Mouse (Mus musculus) lung, embryonic 14.5 days (tissue): ENCODE data around the gene Pskh1. TPM values are rescaled to one million over a fixed set of nuclear protein-coding genes. Genes with fewer than 3 reads are reported as not detected.

Experiments used
- ATAC-seq: fragments of 200-750 bp; cut with Nextera tagmentation; 2 replicates; pipeline ENCODE4 v1.8.0; 2017; ENCODE audit warnings: mild to moderate bottlenecking, moderate TSS enrichment, moderate library complexity; ENCODE audit not compliant: insufficient read depth
- DNase-seq: peaks from one replicate; pipeline ENCODE4 v3.0.0-alpha.2; 2015
- H3K27ac ChIP-seq: fragments of 300-500 bp; sonication (generic); 2 replicates; pipeline ENCODE4 v1.5.1; 2014; ENCODE audit warnings: low read depth, mild to moderate bottlenecking, moderate library complexity
- H3K27me3 ChIP-seq: fragments of 300-500 bp; sonication (generic); 2 replicates; pipeline ENCODE4 v1.6.1; 2014; ENCODE audit warnings: low read length, control low read depth; ENCODE audit not compliant: insufficient read depth
- H3K36me3 ChIP-seq: fragments of 300-500 bp; sonication (generic); 2 replicates; pipeline ENCODE4 v1.6.1; 2014; ENCODE audit warnings: control low read depth; ENCODE audit not compliant: insufficient read depth
- H3K4me1 ChIP-seq: fragments of 300-500 bp; sonication (generic); 2 replicates; pipeline ENCODE4 v1.6.1; 2014; ENCODE audit warnings: antibody characterized with exemption, control low read depth; ENCODE audit not compliant: insufficient read depth
- H3K4me2 ChIP-seq: fragments of 300-500 bp; sonication (generic); 2 replicates; pipeline ENCODE4 v1.6.1; 2014; ENCODE audit warnings: mild to moderate bottlenecking
- H3K4me3 ChIP-seq: fragments of 300-500 bp; sonication (generic); 2 replicates; pipeline ENCODE4 v1.5.1; 2014; ENCODE audit warnings: low read depth, low read length
- H3K9ac ChIP-seq: fragments of 300-500 bp; sonication (generic); 2 replicates; pipeline ENCODE4 v1.6.1; 2014
- H3K9me3 ChIP-seq: fragments of 300-500 bp; sonication (generic); 2 replicates; pipeline ENCODE4 v1.6.1; 2016; ENCODE audit warnings: low read depth, low read length, control low read depth
- CTCF ChIP-seq: IDR thresholded peaks from 2 replicates; pipeline ENCODE4 v1.5.1; 2016; ENCODE audit warnings: antibody characterized with exemption, low read depth
- WGBS: fragments of 180-500 bp; shearing (Covaris S2); extraction: QIAGEN DNeasy Blood & Tissue Kit; methylation state at CpG from one replicate; pipeline ENCODE4 v1.1.7; 2014; 5-methylcytosine and 5-hydroxymethylcytosine counted together
- polyA plus RNA-seq: library from polyadenylated mRNA; unstranded; fragments of >200 nt; fragmentation: Nextera tagmentation; extraction: Ambion mirVana; gene quantifications from 2 replicates; pipeline ENCODE4 v1.2.1, GENCODE M21; 2014

Pskh1 gene
- 32.0 and 33.7 TPM in 2 replicates for polyA plus RNA-seq

- TF ChIP-seq CTCF, result no peak
- 0 out of 2 replicates have a peak, but pooled peaks cover 2% of the 10 kb centered on the region for H3K36me3 ChIP-seq
- peak within 1 kb of the TSS; percentile 99 for H3K9ac ChIP-seq
- under 1% methylated on average over 68 of the region's 68 CpGs for WGBS
- DNase-seq (peak; percentile 97), ATAC-seq (peak; percentile 96)
- H3K27me3 ChIP-seq, result no peaks in the 10 kb centered on the region
- peak within 1 kb of the TSS; percentile 90 for H3K27ac ChIP-seq
- no peaks in the 10 kb centered on the region for H3K4me1 ChIP-seq
- H3K4me3 ChIP-seq, result peak within 1 kb of the TSS; percentile 97
- H3K4me2 ChIP-seq, result peak within 1 kb of the TSS; percentile 92
- H3K9me3 ChIP-seq, result no peaks in the 10 kb centered on the region
Observed at GRCm38 (mm10) chr8:105900180-105900940, at the start of gene Pskh1. Gene Pskh1, plus strand, starts transcription at chr8:105900441.

- Histone ChIP-seq H3K4me3 (peak overlapping the region; percentile 5; the same call in 1 of the 2 replicates), H3K9ac (no peak overlapping the region; the same call in 1 of the 2 replicates), H3K27ac (no peak overlapping the region), H3K4me2 (peak overlapping the region; percentile 55), H3K36me3 (peaks cover 40% of the 10 kb centered on the region), H3K27me3 (no peaks in the 10 kb centered on the region), H3K4me1 (no peaks in the 10 kb centered on the region), H3K9me3 (no peaks in the 10 kb centered on the region)
- 75% methylated on average over 7 of the region's 7 CpGs for WGBS
- ATAC-seq, result no peak
- no peak for DNase-seq
- TF ChIP-seq CTCF, result no peak
Observed at GRCm38 (mm10) chr8:105850611-105851010, 49.6 kb upstream of the Pskh1 start.

- under 1% methylated on average over 34 of the region's 34 CpGs for WGBS
Observed at GRCm38 (mm10) chr8:105851651-105852143, 48.5 kb upstream of the Pskh1 start.

GRCm38 (mm10) chr8:105852146-105852729 lies 48.0 kb upstream of the Pskh1 start:
- no peak for TF ChIP-seq CTCF
- ATAC-seq (no peak), DNase-seq (no peak)
- no peak overlapping the region for H3K9ac ChIP-seq
- H3K4me1 ChIP-seq, result peaks cover 12% of the 10 kb centered on the region
- H3K4me3 ChIP-seq, result peak overlapping the region; percentile 77; the same call in 1 of the 2 replicates
- no peaks in the 10 kb centered on the region for H3K9me3 ChIP-seq
- H3K4me2 ChIP-seq, result no peak overlapping the region
- no peaks in the 10 kb centered on the region for H3K27me3 ChIP-seq
- H3K36me3 ChIP-seq, result peaks cover 24% of the 10 kb centered on the region
- 77% methylated on average over 12 of the region's 12 CpGs for WGBS
- H3K27ac ChIP-seq, result no peak overlapping the region

More at GRCm38 (mm10) chr8:105851651-105852143, 48.5 kb upstream of the Pskh1 start:
- peaks cover 8% of the 10 kb centered on the region for H3K4me1 ChIP-seq
- no peaks in the 10 kb centered on the region for H3K27me3 ChIP-seq
- no peaks in the 10 kb centered on the region for H3K9me3 ChIP-seq
- peak overlapping the region; percentile 69 for H3K4me2 ChIP-seq
- H3K9ac ChIP-seq, result peak overlapping the region; percentile 73
- H3K36me3 ChIP-seq, result peaks cover 29% of the 10 kb centered on the region
- H3K27ac ChIP-seq, result peak overlapping the region; percentile 71
- no peak for TF ChIP-seq CTCF
- DNase-seq, result peak; percentile 98
- peak; percentile 76 for ATAC-seq
- H3K4me3 ChIP-seq, result peak overlapping the region; percentile 77

- TF ChIP-seq CTCF, result no peak
- ATAC-seq, result no peak
- WGBS, result 82% methylated on average over 3 of the region's 3 CpGs
- DNase-seq, result no peak
- H3K4me2 ChIP-seq, result no peak within 1 kb of the TSS
- no peaks in the 10 kb centered on the region for H3K9me3 ChIP-seq
- peaks cover 15% of the 10 kb centered on the region for H3K36me3 ChIP-seq
- peaks cover 12% of the 10 kb centered on the region for H3K4me1 ChIP-seq
- H3K9ac ChIP-seq, result no peak within 1 kb of the TSS
- no peak within 1 kb of the TSS for H3K4me3 ChIP-seq
- no peak within 1 kb of the TSS for H3K27ac ChIP-seq
- no peaks in the 10 kb centered on the region for H3K27me3 ChIP-seq
Observed at GRCm38 (mm10) chr8:105853178-105853577, 47.1 kb upstream of the Pskh1 start, which contains the start of gene Cenpt. Gene Cenpt, minus strand, starts transcription at chr8:105853278.

- TF ChIP-seq CTCF, result no peak
- H3K4me3 ChIP-seq, result peak overlapping the region; percentile 80
- H3K27me3 ChIP-seq, result no peaks in the 10 kb centered on the region
- H3K4me2 ChIP-seq, result peak overlapping the region; percentile 99
- peaks cover 12% of the 10 kb centered on the region for H3K4me1 ChIP-seq
- DNase-seq (no peak), ATAC-seq (no peak)
- 25% methylated on average over 8 of the region's 8 CpGs for WGBS
- H3K9ac ChIP-seq, result peak overlapping the region; percentile 82; the same call in 1 of the 2 replicates
- no peaks in the 10 kb centered on the region for H3K9me3 ChIP-seq
- peak overlapping the region; percentile 52; the same call in 1 of the 2 replicates for H3K27ac ChIP-seq
- peaks cover 3% of the 10 kb centered on the region for H3K36me3 ChIP-seq
Observed at GRCm38 (mm10) chr8:105854303-105854702, 45.9 kb upstream of the Pskh1 start.
